Mouse (Mus musculus): Measurements from ENCODE around the gene B430305J03Rik.

B430305J03Rik gene

GRCm38 (mm10) chr3:61365779-61366373 is at the start of gene B430305J03Rik:
Gene B430305J03Rik (minus strand): TSS chr3:61365951.
- DNase-seq (ENCODE audit: low spot score in 2 of 2), result no peak

- DNase-seq (ENCODE audit: low spot score in 2 of 2), result no peak
These were observed 43.9 kb upstream of the B430305J03Rik start for GRCm38 (mm10) chr3:61409683-61410082.

- no peak for DNase-seq (ENCODE audit: low spot score in 2 of 2)
These were observed 41.2 kb upstream of the B430305J03Rik start for GRCm38 (mm10) chr3:61406921-61407320.

GRCm38 (mm10) chr3:61400823-61401387 is 35.2 kb upstream of the B430305J03Rik start:
- no peak for DNase-seq (ENCODE audit: low spot score in 2 of 2)

- no peak for DNase-seq (ENCODE audit: low spot score in 2 of 2)
These were observed 31.0 kb upstream of the B430305J03Rik start for GRCm38 (mm10) chr3:61396728-61397127.

- DNase-seq (ENCODE audit: low spot score in 2 of 2), result no peak
These were observed 29.6 kb upstream of the B430305J03Rik start for GRCm38 (mm10) chr3:61395382-61395781.

GRCm38 (mm10) chr3:61393520-61393919 is 27.8 kb upstream of the B430305J03Rik start:
- no peak for DNase-seq (ENCODE audit: low spot score in 2 of 2)

- DNase-seq (ENCODE audit: low spot score in 2 of 2), result no peak
These were observed 27.1 kb upstream of the B430305J03Rik start for GRCm38 (mm10) chr3:61392881-61393280.

GRCm38 (mm10) chr3:61391564-61391963 is 25.8 kb upstream of the B430305J03Rik start:
- DNase-seq (ENCODE audit: low spot score in 2 of 2), result no peak

- DNase-seq (ENCODE audit: low spot score in 2 of 2), result no peak
These were observed 20.6 kb upstream of the B430305J03Rik start for GRCm38 (mm10) chr3:61386368-61386767.

- DNase-seq (ENCODE audit: low spot score in 2 of 2), result no peak
These were observed 10.2 kb upstream of the B430305J03Rik start for GRCm38 (mm10) chr3:61376001-61376400.

- no peak for DNase-seq (ENCODE audit: low spot score in 2 of 2)
These were observed 2.7 kb upstream of the B430305J03Rik start for GRCm38 (mm10) chr3:61368446-61368845.

- DNase-seq (ENCODE audit: low spot score in 2 of 2), result peak; percentile 37 to 39
These were observed 573 bp downstream of the B430305J03Rik start for GRCm38 (mm10) chr3:61364978-61365778.

- no peak for DNase-seq (ENCODE audit: low spot score in 2 of 2)
These were observed 1.1 kb downstream of the B430305J03Rik start for GRCm38 (mm10) chr3:61364661-61364977.

- DNase-seq (ENCODE audit: low spot score in 2 of 2), result peak; percentile 83 to 93
These were observed 1.6 kb downstream of the B430305J03Rik start for GRCm38 (mm10) chr3:61363989-61364660.

- DNase-seq (ENCODE audit: low spot score in 2 of 2), result peak; percentile 86 to 88
These were observed 2.4 kb downstream of the B430305J03Rik start for GRCm38 (mm10) chr3:61363161-61363988.

GRCm38 (mm10) chr3:61362821-61363160 is 3.0 kb downstream of the B430305J03Rik start:
- DNase-seq (ENCODE audit: low spot score in 2 of 2), result peak in 1 of 2 experiments; percentile 32

- no peak for DNase-seq (ENCODE audit: low spot score in 2 of 2)
These were observed 4.4 kb downstream of the B430305J03Rik start, which contains the start of gene Rap2b for GRCm38 (mm10) chr3:61361338-61361737. Gene Rap2b (plus strand): TSS chr3:61361638.

GRCm38 (mm10) chr3:61358756-61359293 is 6.9 kb downstream of the B430305J03Rik start:
- DNase-seq (ENCODE audit: low spot score in 2 of 2), result no peak

GRCm38 (mm10) chr3:61358107-61358506 is 7.6 kb downstream of the B430305J03Rik start:
- no peak for DNase-seq (ENCODE audit: low spot score in 2 of 2)

- DNase-seq (ENCODE audit: low spot score in 2 of 2), result no peak
These were observed 10.3 kb downstream of the B430305J03Rik start for GRCm38 (mm10) chr3:61355464-61355863.
